Comparison of ENCODE assay signal across 8 mouse cellular contexts in genomic region chr1:66817453-66817839, GRCm38 (mm10). TPM values are rescaled to one million over a fixed set of nuclear protein-coding genes. Genes with fewer than 3 reads are reported as not detected.
DNase-seq lines count a peak whose midpoint lies in the region; ATAC-seq and TF ChIP-seq lines count a peak whose summit lies in the region.

Kansl1l (minus strand) TSS chr1:66817562.

- peaks cover 24% of the 10 kb centered on the region for H3K4me1 ChIP-seq in lung, embryonic 15.5 days
- H3K4me1 ChIP-seq in olfactory bulb, adult 2 months (ENCODE audit: control insufficient read depth, insufficient read depth, low read length), result peaks cover 5% of the 10 kb centered on the region

- no peaks in the 10 kb centered on the region for H3K9me3 ChIP-seq in lung, embryonic 15.5 days

- H3K27ac ChIP-seq in lung, embryonic 15.5 days, result peak within 1 kb of the TSS; percentile 98
- H3K27ac ChIP-seq in olfactory bulb, adult 2 months (ENCODE audit: insufficient read depth, low read depth, low read length), result peak within 1 kb of the TSS; percentile 94

- no peak for TF ChIP-seq CTCF in olfactory bulb, adult 2 months (IDR thresholded peaks at IDR 0.05; ENCODE audit: insufficient read depth, low read depth, low read length)

- no peaks in the 10 kb centered on the region for H3K27me3 ChIP-seq in lung, embryonic 15.5 days

- peak within 1 kb of the TSS; percentile 96 for H3K9ac ChIP-seq in lung, embryonic 15.5 days

- H3K36me3 ChIP-seq in lung, embryonic 15.5 days, result no peaks in the 10 kb centered on the region

- ATAC-seq in hematopoietic stem cell, adult 5-6 weeks (replicated peaks in 1 of 2; ENCODE audit: insufficient read depth in 1 of 2, low FRiP score in 2 of 2, low TSS enrichment in 1 of 2, low read depth in 1 of 2, poor library complexity in 2 of 2, severe bottlenecking in 2 of 2), result peak; percentile 4 to 37; a peak in 3 of 4 replicates
- peak; percentile 90 for ATAC-seq in lung, embryonic 15.5 days (ENCODE audit: borderline replicate concordance, extremely low read depth, low FRiP score, low TSS enrichment)

- 2% methylated on average over 23 of the region's 56 CpGs for WGBS in lung, embryonic 15.5 days
- WGBS in olfactory bulb, adult 2 months, result 3% methylated on average over 39 of the region's 56 CpGs

- DNase-seq in MN1 (ENCODE audit: low spot score), result peak; percentile 95
- DNase-seq in cerebellum, adult 8-10 months, result peak; percentile 95
- DNase-seq in forelimb bud, embryonic 11.5 days (ENCODE audit: low read depth, low spot score), result peak; percentile 83
- peak; percentile 67 for DNase-seq in layer of hippocampus, adult 9-10 months (ENCODE audit: low spot score)
- peak; percentile 85 to 89 for DNase-seq in thymus, adult 18-20 months

- peak within 1 kb of the TSS; percentile 89 for H3K4me3 ChIP-seq in lung, embryonic 15.5 days
- peak within 1 kb of the TSS; percentile 95 for H3K4me3 ChIP-seq in olfactory bulb, adult 2 months (ENCODE audit: insufficient read depth, low read depth, low read length)

- TF ChIP-seq POLR2A in olfactory bulb, adult 2 months (IDR thresholded peaks at IDR 0.05; ENCODE audit: insufficient read depth, low read depth, low read length), result peak; percentile 93

- peak within 1 kb of the TSS; percentile 85 for H3K4me2 ChIP-seq in lung, embryonic 15.5 days

RNA-seq across cellular contexts. Expression of gene Kansl1l, which starts in this region (rescaled TPM):
- total RNA-seq in hematopoietic stem cell, adult 5-6 weeks (2017), result 85.6 and 102 TPM in 2 replicates
- 20.4 and 23.2 TPM in 2 replicates for polyA plus RNA-seq in lung, embryonic 15.5 days (2015; fragmentation: Nextera tagmentation; extraction: Ambion mirVana)
- polyA plus RNA-seq in olfactory bulb, adult 2 months (2012; ENCODE audit: insufficient read depth, insufficient read length, low replicate concordance, missing spikeins), result not detected in 2 replicates

Comparison
In these comparisons a context has a peak if more than half of its experiments do, and no peak if none do; other contexts are left out.
1. Peak in every context shown above with its lines: DNase-seq, ATAC-seq, H3K4me3 ChIP-seq and H3K27ac ChIP-seq.
2. RNA of gene Kansl1l (polyA plus RNA-seq): 20.4 to 23.2 TPM in lung, embryonic 15.5 days; not detected in olfactory bulb, adult 2 months; every median in the first group is over 10 times any median in the second.